Mouse (Mus musculus) CH12.LX (cell line): Measurements from ENCODE around the gene Yap1. TPM values are rescaled to one million over a fixed set of nuclear protein-coding genes. Genes with fewer than 3 reads are reported as not detected.

ENCODE experiments used
- DNase-seq: peaks from one replicate; pipeline ENCODE4 v3.0.0-alpha.2; 2013; ENCODE audit errors: extremely low read depth
- H3K27ac ChIP-seq: 2 replicates; pipeline ENCODE4 v1.5.1; 2012; ENCODE audit warnings: low read depth, mild to moderate bottlenecking, control low read depth, moderate library complexity; ENCODE audit not compliant: insufficient read depth
- H3K27me3 ChIP-seq: replicated peaks from 2 replicates; pipeline ENCODE3; 2012; ENCODE audit warnings: inconsistent platforms
- H3K36me3 ChIP-seq, 2 experiments: replicated peaks in 1 of 2; 2 replicates each; pipeline versions ENCODE3 to v1.6.1; 2012; ENCODE audit warnings: inconsistent platforms in 1 of 2, low read length in 1 of 2, mild to moderate bottlenecking in 1 of 2, mixed read lengths in 1 of 2, moderate library complexity in 1 of 2; ENCODE audit not compliant: control insufficient read depth in 1 of 2, insufficient read depth in 1 of 2
- H3K4me1 ChIP-seq, 2 experiments: 2 replicates each; pipeline ENCODE4 v1.6.1; 2012; ENCODE audit warnings: inconsistent platforms in 1 of 2, moderate library complexity in 1 of 2; ENCODE audit not compliant: insufficient read depth in 2 of 2, control insufficient read depth in 1 of 2
- H3K4me2 ChIP-seq: 2 replicates; pipeline ENCODE4 v1.6.1; 2012; ENCODE audit warnings: low read depth, mild to moderate bottlenecking, control low read depth; ENCODE audit not compliant: poor library complexity, insufficient read depth, severe bottlenecking
- H3K4me3 ChIP-seq, 3 experiments: fragments of 150-350 bp in 1 of 3; sonication (generic) in 1 of 3; replicated peaks in 1 of 3; 2 replicates each; pipeline versions ENCODE3 to v1.5.1; 2011 to 2012; ENCODE audit warnings: low read depth in 2 of 3, low read length in 2 of 3, mild to moderate bottlenecking in 2 of 3, moderate library complexity in 2 of 3, control low read depth in 1 of 3, improper control_type of control experiment in 1 of 3, inconsistent platforms in 1 of 3, mixed read lengths in 1 of 3; ENCODE audit not compliant: poor library complexity in 1 of 3
- H3K79me2 ChIP-seq: replicated peaks from 2 replicates; pipeline ENCODE4 v1.6.1; 2012; ENCODE audit warnings: mild to moderate bottlenecking, moderate library complexity; ENCODE audit not compliant: control insufficient read depth, poor library complexity, insufficient read depth, severe bottlenecking; ENCODE audit errors: extremely low read depth
- H3K9ac ChIP-seq: 2 replicates; pipeline ENCODE4 v1.6.1; 2012; ENCODE audit warnings: low read depth, mild to moderate bottlenecking, control low read depth, moderate library complexity; ENCODE audit not compliant: insufficient read depth
- H3K9me3 ChIP-seq: replicated peaks from 2 replicates; pipeline ENCODE3; 2012; ENCODE audit warnings: low read length, inconsistent platforms, mixed read lengths
- BHLHE40 ChIP-seq: IDR thresholded peaks from 2 replicates; pipeline ENCODE4 v1.6.1; 2011; ENCODE audit warnings: mild to moderate bottlenecking, low read depth, low read length, improper control_type of control experiment
- CHD2 ChIP-seq: IDR thresholded peaks from 2 replicates; pipeline ENCODE4 v1.6.1; 2011; ENCODE audit warnings: low read length, improper control_type of control experiment
- CTCF ChIP-seq, 2 experiments: IDR thresholded peaks in 1 of 2; conservative IDR thresholded peaks in 1 of 2; 2 replicates each; pipeline ENCODE4 v1.5.1; 2011 to 2012; ENCODE audit warnings: low read depth in 2 of 2, low read length in 2 of 2, improper control_type of control experiment in 1 of 2, inconsistent platforms in 1 of 2, mild to moderate bottlenecking in 1 of 2, moderate library complexity in 1 of 2
- E2F4 ChIP-seq: IDR thresholded peaks from 2 replicates; pipeline ENCODE4 v1.6.1; 2011; ENCODE audit warnings: low read depth, low read length, improper control_type of control experiment; ENCODE audit not compliant: insufficient replicate concordance
- GABPA ChIP-seq: IDR thresholded peaks from 2 replicates; pipeline ENCODE4 v1.6.1; 2012; ENCODE audit warnings: low read depth, low read length, improper control_type of control experiment, inconsistent platforms; ENCODE audit not compliant: insufficient replicate concordance
- IRF4 ChIP-seq: IDR thresholded peaks from 2 replicates; pipeline ENCODE4 v1.6.1; 2014; ENCODE audit warnings: low read depth, mild to moderate bottlenecking, inconsistent platforms, low read length, improper control_type of control experiment
- JUND ChIP-seq: conservative IDR thresholded peaks from 2 replicates; pipeline ENCODE4 v1.6.1; 2011; ENCODE audit warnings: low read depth, low read length, improper control_type of control experiment
- KAT2A ChIP-seq: IDR thresholded peaks from 2 replicates; pipeline ENCODE4 v1.6.1; 2012; ENCODE audit warnings: low read length, improper control_type of control experiment, inconsistent platforms; ENCODE audit not compliant: insufficient replicate concordance
- MAFK ChIP-seq: IDR thresholded peaks from 2 replicates; pipeline ENCODE4 v1.6.1; 2011; ENCODE audit warnings: low read length, improper control_type of control experiment; ENCODE audit not compliant: insufficient replicate concordance
- MEF2A ChIP-seq: IDR thresholded peaks from 2 replicates; pipeline ENCODE4 v1.6.1; 2014; ENCODE audit warnings: low read depth, mild to moderate bottlenecking, inconsistent platforms, low read length, improper control_type of control experiment, borderline replicate concordance
- MXI1 ChIP-seq: IDR thresholded peaks from 2 replicates; pipeline ENCODE4 v1.6.1; 2011; ENCODE audit warnings: mild to moderate bottlenecking, low read depth, low read length, improper control_type of control experiment
- NELFE ChIP-seq: IDR thresholded peaks from 2 replicates; pipeline ENCODE4 v1.6.1; 2011; ENCODE audit warnings: low read depth, low read length, improper control_type of control experiment
- POLR2A ChIP-seq: IDR thresholded peaks from 2 replicates; pipeline ENCODE4 v1.6.1; 2011; ENCODE audit warnings: low read depth, mild to moderate bottlenecking, improper control_type of control experiment, low read length
- POLR2AphosphoS2 ChIP-seq: IDR thresholded peaks from 2 replicates; pipeline ENCODE4 v1.6.1; 2011; ENCODE audit warnings: low read depth, low read length, improper control_type of control experiment
- RAD21 ChIP-seq: IDR thresholded peaks from 2 replicates; pipeline ENCODE4 v1.6.1; 2011; ENCODE audit warnings: low read depth, mild to moderate bottlenecking, low read length, improper control_type of control experiment, moderate library complexity
- TCF12 ChIP-seq: IDR thresholded peaks from 2 replicates; pipeline ENCODE4 v1.6.1; 2014; ENCODE audit warnings: low read depth, mild to moderate bottlenecking, inconsistent platforms, low read length, improper control_type of control experiment
- USF1 ChIP-seq: IDR thresholded peaks from 2 replicates; pipeline ENCODE4 v1.6.1; 2014; ENCODE audit warnings: low read depth, mild to moderate bottlenecking, inconsistent platforms, low read length, improper control_type of control experiment
- USF2 ChIP-seq: conservative IDR thresholded peaks from 2 replicates; pipeline ENCODE4 v1.6.1; 2011; ENCODE audit warnings: low read depth, low read length, improper control_type of control experiment
- ZC3H11A ChIP-seq: IDR thresholded peaks from 2 replicates; pipeline ENCODE4 v1.6.1; 2012; ENCODE audit warnings: low read depth, mild to moderate bottlenecking, inconsistent platforms, low read length, improper control_type of control experiment
- ZKSCAN1 ChIP-seq: IDR thresholded peaks from 2 replicates; pipeline ENCODE4 v1.6.1; 2012; ENCODE audit warnings: low read depth, inconsistent platforms, low read length, improper control_type of control experiment, borderline replicate concordance
- ZNF384 ChIP-seq: IDR thresholded peaks from 2 replicates; pipeline ENCODE4 v1.6.1; 2012; ENCODE audit warnings: low read depth, low read length, improper control_type of control experiment, inconsistent platforms
- dilution Hi-C: fragments of 300-500 bp; cut with MboI; formaldehyde crosslinking; loops from 2 replicates; pipeline ENCODE4 v1.14.3; 2020; ENCODE audit warnings: low sequenced_read_pairs; ENCODE audit not compliant: extremely low pct_unique_long_range_greater_than_20kb, extremely low pct_ligation_motif_present
- in situ Hi-C: fragments of 300-500 bp; cut with MboI; formaldehyde crosslinking; loops from 3 replicates; pipeline ENCODE4 v1.14.3; 2019; ENCODE audit warnings: low sequenced_read_pairs, low pct_ligation_motif_present, low pct_unique_long_range_greater_than_20kb, mixed read lengths
- polyA plus RNA-seq: library from polyadenylated mRNA; unstranded; fragments of >175 nt; gene quantifications from 2 replicates; pipeline ENCODE4 v1.2.1, GENCODE M21; 2012; ENCODE audit warnings: low read depth; ENCODE audit not compliant: insufficient read length
- total RNA-seq, 2 experiments: library from RNA; depleted of rRNA; stranded (reverse); fragments of 300-350 nt in 1 of 2; fragments of >200 nt in 1 of 2; gene quantifications; 2 replicates each; pipeline ENCODE4 v1.2.3; 2012 to 2014

Yap1 gene
- total and polyA plus RNA-seq, 3 experiments: 0.06 TPM; not detected in 2

GRCm38 (mm10) chr9:7929552-7929951 is 74.8 kb downstream of the Yap1 start:
- no peak for DNase-seq
- no peak overlapping the region for H3K4me3 ChIP-seq
- no peak overlapping the region for H3K4me2 ChIP-seq
- H3K36me3 ChIP-seq: no peaks in the 10 kb centered on the region
- dilution Hi-C loops (no loop called here), in situ Hi-C loops (no loop called here)
- TF ChIP-seq MEF2A (no peak), TCF12 (no peak), ZNF384 (no peak), E2F4 (no peak), CHD2 (no peak), MXI1 (no peak), POLR2A (no peak), ZKSCAN1 (no peak), MAFK (no peak), GABPA (no peak), BHLHE40 (no peak), NELFE (no peak), ZC3H11A (no peak), CTCF (conservative IDR thresholded peaks at IDR 0.05 in 1 of 2, IDR thresholded peaks at IDR 0.05 in 1 of 2; ENCODE audit: low read depth in 2 of 2, low read length in 2 of 2) (no peak), USF2 (no peak), KAT2A (no peak), IRF4 (no peak)
- no peak overlapping the region for H3K27ac ChIP-seq
- 0 out of 4 replicates have a peak, but pooled peaks cover 0 to 3% of the 10 kb centered on the region in 2 experiments for H3K4me1 ChIP-seq
- no peak overlapping the region for H3K9ac ChIP-seq
- no peaks in the 10 kb centered on the region for H3K27me3 ChIP-seq
- H3K9me3 ChIP-seq: peaks cover 2% of the 10 kb centered on the region
- no peaks in the 10 kb centered on the region for H3K79me2 ChIP-seq

- no peak overlapping the region for H3K9ac ChIP-seq
- H3K36me3 ChIP-seq: no peaks in the 10 kb centered on the region
- in situ Hi-C loops: no loop called here
- no peak overlapping the region for H3K27ac ChIP-seq
- H3K27me3 ChIP-seq: no peaks in the 10 kb centered on the region
- H3K4me1 ChIP-seq: 0 out of 4 replicates have a peak, but pooled peaks cover 0 to 3% of the 10 kb centered on the region in 2 experiments
- TF ChIP-seq CHD2: no peak
- no peak for TF ChIP-seq MAFK
- TF ChIP-seq ZNF384: no peak
- no peak for TF ChIP-seq JUND
- TF ChIP-seq POLR2AphosphoS2: no peak
- no peak for TF ChIP-seq USF1
- no peak for TF ChIP-seq RAD21
- TF ChIP-seq, all 38 proteins: peak for 0
- dilution Hi-C loops: no loop called here
- Histone ChIP-seq H3K4me2 (no peak overlapping the region), H3K4me3 (no peak overlapping the region), H3K9me3 (peaks cover 2% of the 10 kb centered on the region), H3K79me2 (no peaks in the 10 kb centered on the region)
- DNase-seq: no peak
Measured at GRCm38 (mm10) chr9:7928866-7929265, 75.5 kb downstream of the Yap1 start.
